Mouse (Mus musculus) erythroblast, embryonic 14.5 days (primary cell): ENCODE measurements around the gene Olfr1431. TPM values are rescaled to one million over a fixed set of nuclear protein-coding genes. Genes with fewer than 3 reads are reported as not detected.
"Not testable (repeated sequence)": the region's sequence is repeated elsewhere in the genome, so short reads cannot be mapped to it uniquely, and the experiment has no call there.

Source experiments
- H3K27me3 ChIP-seq: 2 replicates; pipeline ENCODE4 v1.6.1; 2012; ENCODE audit warnings: inconsistent platforms; ENCODE audit not compliant: control insufficient read depth
- H3K36me3 ChIP-seq: 2 replicates; pipeline ENCODE4 v1.6.1; 2012; ENCODE audit warnings: mild to moderate bottlenecking, inconsistent platforms; ENCODE audit not compliant: control insufficient read depth
- H3K4me1 ChIP-seq: 2 replicates; pipeline ENCODE4 v1.6.1; 2012; ENCODE audit warnings: inconsistent platforms; ENCODE audit not compliant: control insufficient read depth
- H3K4me3 ChIP-seq: replicated peaks from 2 replicates; pipeline ENCODE3; 2012; ENCODE audit warnings: moderate library complexity, mild to moderate bottlenecking, inconsistent platforms
- H3K9me3 ChIP-seq: 2 replicates; pipeline ENCODE4 v1.6.1; 2012; ENCODE audit warnings: low read length, inconsistent platforms, mixed read lengths; ENCODE audit not compliant: control insufficient read depth
- GATA1 ChIP-seq: IDR thresholded peaks from 2 replicates; pipeline ENCODE4 v1.6.1; 2012; ENCODE audit warnings: low read length, inconsistent platforms, mixed read lengths
- TAL1 ChIP-seq: IDR thresholded peaks from 3 replicates; pipeline ENCODE4 v1.6.1; 2012; ENCODE audit warnings: low read length, inconsistent platforms, mixed read lengths
- polyA plus RNA-seq: library from polyadenylated mRNA; stranded (reverse); fragments of >175 nt; gene quantifications from 2 replicates; pipeline ENCODE4 v1.2.3, GENCODE M21; 2012

The Olfr1431 gene
- polyA plus RNA-seq: not detected in 2 replicates

DNA sequence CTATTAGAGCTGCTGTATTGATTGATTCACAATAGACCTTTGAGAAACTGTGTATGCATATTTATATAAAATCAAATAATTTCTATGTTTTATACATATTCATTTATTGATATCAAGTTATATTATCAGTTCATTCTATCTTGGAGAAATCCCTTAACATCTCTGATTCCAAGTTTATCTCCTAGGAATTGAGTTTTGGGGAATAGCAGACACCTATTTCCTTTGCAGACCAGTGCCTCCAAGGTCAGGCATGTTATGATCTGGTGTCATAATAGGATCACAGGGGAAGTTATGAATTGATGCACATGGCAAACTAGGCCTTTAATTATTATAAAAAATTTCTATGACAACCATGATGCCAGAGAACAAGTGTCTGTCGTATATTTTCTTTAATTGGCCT is at the start of gene Olfr1431:
Gene Olfr1431 (plus strand): TSS at position 301 of the 400 bp plus-strand sequence.
- no peaks in the 10 kb centered on the region for H3K36me3 ChIP-seq
- H3K4me3 ChIP-seq: no peak within 1 kb of the TSS
- H3K4me1 ChIP-seq: no peaks in the 10 kb centered on the region
- H3K9me3 ChIP-seq: no peaks in the 10 kb centered on the region
- no peak for TF ChIP-seq GATA1
- TF ChIP-seq TAL1: no peak
- no peaks in the 10 kb centered on the region for H3K27me3 ChIP-seq

- H3K4me1 ChIP-seq, H3K4me3 ChIP-seq, H3K9me3 ChIP-seq, H3K36me3 ChIP-seq, H3K27me3 ChIP-seq: not testable (repeated sequence)
These were observed 30.3 kb upstream of the Olfr1431 start, which contains the start of gene Olfr1555-ps1 for GRCm38 (mm10) chr19:12170062-12170599. Olfr1555-ps1 (minus strand) TSS chr19:12170112.

- not testable (repeated sequence) for H3K4me3 ChIP-seq, H3K9me3 ChIP-seq, H3K36me3 ChIP-seq, H3K27me3 ChIP-seq, H3K4me1 ChIP-seq
These were observed 25.0 kb upstream of the Olfr1431 start for GRCm38 (mm10) chr19:12175431-12175830.

- not testable (repeated sequence) for H3K9me3 ChIP-seq, H3K4me1 ChIP-seq, H3K4me3 ChIP-seq, H3K36me3 ChIP-seq, H3K27me3 ChIP-seq
These were observed 1.4 kb upstream of the Olfr1431 start for GRCm38 (mm10) chr19:12199076-12199475.

DNA sequence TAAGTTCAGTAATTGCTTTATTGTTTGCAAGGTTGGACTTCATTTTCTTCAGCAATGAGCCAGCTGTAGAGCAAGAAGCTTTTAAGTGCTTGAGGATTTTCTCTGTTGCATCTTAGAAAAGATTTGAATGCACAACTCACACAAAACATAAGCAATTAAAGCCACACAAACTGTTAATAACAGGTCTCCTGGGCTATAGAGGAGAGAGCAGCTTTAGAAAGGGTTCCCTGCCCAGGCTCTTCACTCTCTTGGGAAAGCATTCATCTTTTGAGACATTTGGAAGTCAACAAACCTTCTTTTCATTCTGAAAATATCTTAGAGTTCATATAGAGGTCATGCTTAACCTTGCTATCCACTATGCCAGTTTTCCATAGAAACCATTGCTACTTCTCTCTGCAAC is 32.1 kb downstream of the Olfr1431 start, which contains the start of gene Olfr1432:
Gene Olfr1432 (minus strand): TSS at position 101 of the 400 bp plus-strand sequence.
- not testable (repeated sequence) for H3K9me3 ChIP-seq, H3K4me1 ChIP-seq, H3K36me3 ChIP-seq, H3K4me3 ChIP-seq, H3K27me3 ChIP-seq

DNA sequence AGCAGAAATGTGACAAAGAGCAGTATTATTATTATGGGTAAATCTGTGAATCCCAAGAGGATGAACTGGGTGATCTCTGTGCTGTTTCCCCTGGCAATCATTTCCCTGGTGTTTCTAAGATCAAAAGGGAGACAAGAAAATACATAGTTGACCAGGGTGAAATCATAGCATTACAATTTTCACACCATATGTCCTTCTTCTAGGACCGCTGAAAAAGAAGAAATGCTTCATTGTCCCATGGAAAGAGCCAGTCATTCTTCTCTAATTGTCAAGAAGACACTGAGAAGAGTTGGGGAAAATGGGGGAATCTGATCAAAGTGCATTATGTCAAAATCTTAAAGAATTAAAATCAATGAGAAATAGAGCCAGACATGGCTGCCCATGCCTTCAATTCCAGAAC is 41.1 kb downstream of the Olfr1431 start, which contains the start of gene Olfr262:
Gene Olfr262 (minus strand): TSS at position 101 of the 400 bp plus-strand sequence.
- Histone ChIP-seq H3K4me3 (no peak within 1 kb of the TSS), H3K27me3 (no peaks in the 10 kb centered on the region), H3K36me3 (no peaks in the 10 kb centered on the region), H3K4me1 (no peaks in the 10 kb centered on the region), H3K9me3 (no peaks in the 10 kb centered on the region)
- TF ChIP-seq GATA1 (no peak), TAL1 (no peak)

DNA sequence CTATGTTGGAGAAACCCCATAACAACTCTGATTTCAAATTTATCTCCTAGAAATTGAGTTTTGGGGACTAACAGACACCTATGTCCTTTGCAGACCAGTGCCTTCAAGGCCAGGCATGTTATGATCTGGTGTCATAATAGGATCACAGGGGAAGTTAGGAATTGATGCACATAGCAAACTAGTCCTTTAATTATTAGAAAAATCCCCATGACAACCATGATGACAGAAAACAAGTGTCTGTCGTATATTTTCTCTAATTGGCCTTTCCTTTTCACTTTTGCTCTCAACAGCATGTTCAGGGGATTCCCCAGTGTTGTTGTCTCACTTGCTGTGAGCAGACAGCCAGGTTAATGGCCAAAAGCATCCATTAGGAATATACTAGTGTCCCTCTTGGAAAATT is 60.3 kb downstream of the Olfr1431 start, which contains the start of gene Olfr235:
Gene Olfr235 (plus strand): TSS at position 301 of the 400 bp plus-strand sequence.
- no peak for TF ChIP-seq GATA1
- no peak for TF ChIP-seq TAL1
- Histone ChIP-seq H3K36me3 (no peaks in the 10 kb centered on the region), H3K9me3 (no peaks in the 10 kb centered on the region), H3K4me1 (no peaks in the 10 kb centered on the region), H3K27me3 (no peaks in the 10 kb centered on the region), H3K4me3 (no peak within 1 kb of the TSS)

Other genes starting within 250 kb of the Olfr1431 start
- gene Osbp, start 234.7 kb upstream of the Olfr1431 start, polyA plus RNA-seq: 0.53 and 0.59 TPM in 2 replicates
- not detected in 2 replicates for gene Olfr1423, start 159.3 kb upstream of the Olfr1431 start, polyA plus RNA-seq
- gene Olfr1424, start 138.0 kb upstream of the Olfr1431 start, polyA plus RNA-seq: not detected in 2 replicates
- gene Olfr1425, start 122.9 kb upstream of the Olfr1431 start, polyA plus RNA-seq: not detected in 2 replicates
- not detected in 2 replicates for gene Olfr1426, start 108.6 kb upstream of the Olfr1431 start, polyA plus RNA-seq
- not detected in 2 replicates for gene Olfr1427, start 97.3 kb upstream of the Olfr1431 start, polyA plus RNA-seq
- gene Olfr1428, start 84.7 kb upstream of the Olfr1431 start, polyA plus RNA-seq: not detected in 2 replicates
- not detected in 2 replicates for gene Olfr76, start 77.4 kb upstream of the Olfr1431 start, polyA plus RNA-seq
- not detected in 2 replicates for gene Olfr1555-ps1, start 30.5 kb upstream of the Olfr1431 start, polyA plus RNA-seq
- not detected in 2 replicates for gene Olfr1432, start 32.0 kb downstream of the Olfr1431 start, polyA plus RNA-seq
- gene Olfr262, start 41.0 kb downstream of the Olfr1431 start, polyA plus RNA-seq: not detected in 2 replicates
- gene Olfr235, start 60.4 kb downstream of the Olfr1431 start, polyA plus RNA-seq: not detected in 2 replicates
- gene Olfr1434, start 79.2 kb downstream of the Olfr1431 start, polyA plus RNA-seq: not detected in 2 replicates
- not detected in 2 replicates for gene Olfr1436, start 98.5 kb downstream of the Olfr1431 start, polyA plus RNA-seq
- gene Olfr1437, start 124.5 kb downstream of the Olfr1431 start, polyA plus RNA-seq: not detected in 2 replicates
- gene Olfr1438-ps1, start 135.3 kb downstream of the Olfr1431 start, polyA plus RNA-seq: not detected in 2 replicates
- gene Olfr1440, start 186.6 kb downstream of the Olfr1431 start, polyA plus RNA-seq: not detected in 2 replicates
- 0.02 TPM in 1 of 2 replicates, not detected in the other for gene Olfr1441, start 216.8 kb downstream of the Olfr1431 start, polyA plus RNA-seq
- 0.02 TPM in 1 of 2 replicates, not detected in the other for gene Pfpl, start 227.3 kb downstream of the Olfr1431 start, polyA plus RNA-seq